9 mouse cellular contexts compared by ENCODE assay signal in the genomic region with DNA sequence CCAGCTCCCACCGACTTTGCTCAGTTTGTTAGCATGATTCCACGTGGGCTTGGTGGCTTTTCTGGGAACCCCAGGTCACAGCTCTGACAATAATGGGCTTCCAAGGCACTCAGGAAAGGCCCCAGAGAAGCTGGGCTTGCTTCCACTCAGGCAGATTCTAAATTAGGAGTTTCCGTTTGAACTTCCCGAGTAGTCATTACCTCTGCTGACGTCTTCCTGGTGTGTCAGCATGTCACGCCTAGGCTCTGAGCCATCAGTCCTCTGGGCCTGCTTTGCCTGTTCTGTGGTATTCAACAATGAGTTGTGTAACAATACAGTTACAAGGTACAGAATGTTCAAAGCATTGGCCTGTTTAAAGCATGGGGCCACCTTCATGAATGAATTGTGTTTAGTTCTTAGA. TPM values are rescaled to one million over a fixed set of nuclear protein-coding genes. Genes with fewer than 3 reads are reported as not detected.
DNase-seq lines count a peak whose midpoint lies in the region; ATAC-seq lines count a peak whose summit lies in the region.
"Had no signal": no experiment of that assay in that cellular context is flagged by ENCODE, and none has a peak within 500 bp of the region (broad histone marks: within the 10 kb centered on the region; RNA-seq: fewer than 3 reads in every experiment).

No protein-coding gene starts in this region.

- no peak overlapping the region for H3K9ac ChIP-seq in forebrain, embryonic 15.5 days (replicated peaks)
- no peak overlapping the region for H3K9ac ChIP-seq in forebrain, embryonic 13.5 days
- H3K9ac ChIP-seq: liver, embryonic 13.5 days had no signal

- no peaks in the 10 kb centered on the region for H3K36me3 ChIP-seq in forebrain, embryonic 15.5 days
- no peaks in the 10 kb centered on the region for H3K36me3 ChIP-seq in forebrain, embryonic 13.5 days (ENCODE audit: poor library complexity, severe bottlenecking)
- H3K36me3 ChIP-seq: liver, embryonic 13.5 days had no signal

- no peak overlapping the region for H3K4me2 ChIP-seq in forebrain, embryonic 15.5 days (replicated peaks)
- no peak overlapping the region for H3K4me2 ChIP-seq in forebrain, embryonic 13.5 days
- H3K4me2 ChIP-seq: liver, embryonic 13.5 days had no signal

- H3K4me3 ChIP-seq in forebrain, embryonic 15.5 days = no peak overlapping the region
- H3K4me3 ChIP-seq in forebrain, embryonic 13.5 days = no peak overlapping the region
- H3K4me3 ChIP-seq: liver, embryonic 13.5 days had no signal

- 0 out of 2 replicates have a peak overlapping the region, but pooled peaks have one; percentile 3 for H3K27ac ChIP-seq in forebrain, embryonic 15.5 days (replicated peaks)
- H3K27ac ChIP-seq in forebrain, embryonic 13.5 days = no peak overlapping the region
- H3K27ac ChIP-seq: liver, embryonic 13.5 days had no signal

- no peaks in the 10 kb centered on the region for H3K9me3 ChIP-seq in forebrain, embryonic 15.5 days
- H3K9me3 ChIP-seq in forebrain, embryonic 13.5 days (replicated peaks) = no peaks in the 10 kb centered on the region
- H3K9me3 ChIP-seq: liver, embryonic 13.5 days had no signal

- peaks cover 38% of the 10 kb centered on the region for H3K27me3 ChIP-seq in forebrain, embryonic 15.5 days
- peaks cover 41% of the 10 kb centered on the region for H3K27me3 ChIP-seq in forebrain, embryonic 13.5 days

- WGBS in forebrain, embryonic 15.5 days = 74% methylated on average over 6 of the region's 6 CpGs
- WGBS in forebrain, embryonic 13.5 days = 86% methylated on average over 6 of the region's 6 CpGs

- ATAC-seq in forebrain, embryonic 15.5 days (replicated peaks) = no peak
- ATAC-seq in forebrain, embryonic 13.5 days = no peak

- peaks cover 26% of the 10 kb centered on the region for H3K4me1 ChIP-seq in forebrain, embryonic 15.5 days
- H3K4me1 ChIP-seq in forebrain, embryonic 13.5 days = peaks cover 22% of the 10 kb centered on the region
- H3K4me1 ChIP-seq: liver, embryonic 13.5 days had no signal

- peak; percentile 54 for DNase-seq in 416B (ENCODE audit: low read depth)
- DNase-seq in heart, adult 9 months (ENCODE audit: low spot score in 2 of 2) = peak; percentile 87
- DNase-seq in kidney, postnatal 25 days = peak; percentile 75 to 88
- no peak for DNase-seq in spleen, adult 18-20 months
- no peak for DNase-seq in cerebellum, postnatal 10 days
- no peak for DNase-seq in urinary bladder, adult 2 months (ENCODE audit: low spot score)

RNA-seq across cellular contexts. Expression of gene Pmp22, which starts 7.4 kb away (rescaled TPM):
- 25.5 and 26.5 TPM in 2 replicates for polyA plus RNA-seq in forebrain, embryonic 15.5 days (2015; fragmentation: Nextera tagmentation; extraction: Ambion mirVana)
- polyA plus RNA-seq in forebrain, embryonic 13.5 days (2015; fragmentation: Nextera tagmentation; extraction: Ambion mirVana) = 12.1 and 12.7 TPM in 2 replicates
- 57.0 and 116 TPM in 2 replicates for polyA plus RNA-seq in urinary bladder, adult 2 months (2012; rRNA removed)

Comparison
In these comparisons a context has a peak if more than half of its experiments do, and no peak if none do; other contexts are left out.
1. DNase-seq: peak in 416B (single experiment), heart, adult 9 months (2 of 2) and kidney, postnatal 25 days (2 of 2); none in spleen, adult 18-20 months (0 of 2), cerebellum, postnatal 10 days (0 of 2) and urinary bladder, adult 2 months (single experiment).